Mouse (Mus musculus): Measurements from ENCODE around the gene Vgll1.

- TF ChIP-seq CTCF (IDR thresholded peaks at IDR 0.05; ENCODE audit: insufficient read depth, low read depth, low read length) (no peak), POLR2A (IDR thresholded peaks at IDR 0.05; ENCODE audit: insufficient read depth, low read depth, low read length) (no peak)
Observed at GRCm38 (mm10) chrX:57081496-57081895, 6.4 kb upstream of the Vgll1 start.
